Mouse (Mus musculus) embryo, embryonic 11.5 days (tissue): ENCODE results near the gene Acvr1.

Experiments
- DNase-seq: peaks from one replicate; pipeline ENCODE4 v3.0.0-alpha.2; 2012; ENCODE audit warnings: low read depth, low spot score

The Acvr1 gene

DNA sequence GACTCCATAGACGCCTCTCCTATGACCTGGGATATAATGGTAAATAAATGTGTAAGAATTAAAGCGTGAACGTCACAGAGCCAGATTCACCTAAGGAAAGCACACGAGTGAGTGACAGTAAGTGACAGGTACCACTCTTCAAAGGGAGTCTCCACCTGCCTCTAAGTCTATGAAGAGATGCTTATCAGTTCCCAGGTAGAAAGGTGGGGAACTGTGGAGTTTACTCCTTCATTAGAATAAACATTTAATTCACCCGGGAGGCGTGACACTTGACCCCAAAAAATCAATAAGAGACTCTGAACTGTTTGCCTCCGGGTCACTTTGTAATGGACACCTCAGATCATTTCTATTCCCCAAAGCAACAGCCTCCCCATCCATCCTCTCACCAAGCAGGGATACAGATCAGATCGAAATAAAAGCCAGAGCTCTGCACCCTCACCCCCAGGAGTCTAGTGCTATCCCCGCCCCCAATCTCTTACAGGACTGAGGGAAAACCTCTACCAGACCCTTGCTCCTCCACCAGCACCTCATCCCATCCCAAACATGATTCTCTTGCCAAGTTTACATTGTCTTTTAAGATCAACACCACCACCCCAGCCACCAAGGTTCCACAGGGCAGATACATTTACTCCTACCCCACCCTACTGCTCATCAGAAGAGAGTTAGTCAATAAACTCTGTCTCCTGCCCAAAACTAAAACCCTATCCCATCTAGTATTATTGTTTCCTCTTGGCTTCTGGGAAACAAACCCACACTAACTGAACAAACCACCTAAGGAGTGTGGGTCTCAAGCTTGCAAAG, 9.7 kb downstream of the Acvr1 start:
- no peak for DNase-seq

DNA sequence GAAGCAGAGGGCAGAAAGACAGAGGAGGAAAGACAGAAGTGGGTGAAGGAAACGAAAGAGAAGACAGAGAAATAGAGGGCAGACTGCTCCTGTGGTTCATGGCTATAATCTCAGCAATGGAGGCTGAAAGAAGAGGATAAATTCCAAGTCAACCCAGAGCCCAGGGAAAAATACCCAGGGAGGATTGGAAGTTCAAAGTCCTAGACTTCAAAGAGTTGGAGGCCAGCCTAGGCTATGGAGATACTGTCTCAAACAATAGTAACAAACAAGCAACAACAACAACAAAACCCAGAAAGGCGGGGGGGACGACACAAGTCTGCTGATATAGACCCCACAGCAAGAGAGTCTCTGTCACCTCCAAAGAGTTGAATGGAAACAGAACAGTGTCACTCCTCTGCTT, 14.7 kb downstream of the Acvr1 start:
- DNase-seq, result no peak

DNA sequence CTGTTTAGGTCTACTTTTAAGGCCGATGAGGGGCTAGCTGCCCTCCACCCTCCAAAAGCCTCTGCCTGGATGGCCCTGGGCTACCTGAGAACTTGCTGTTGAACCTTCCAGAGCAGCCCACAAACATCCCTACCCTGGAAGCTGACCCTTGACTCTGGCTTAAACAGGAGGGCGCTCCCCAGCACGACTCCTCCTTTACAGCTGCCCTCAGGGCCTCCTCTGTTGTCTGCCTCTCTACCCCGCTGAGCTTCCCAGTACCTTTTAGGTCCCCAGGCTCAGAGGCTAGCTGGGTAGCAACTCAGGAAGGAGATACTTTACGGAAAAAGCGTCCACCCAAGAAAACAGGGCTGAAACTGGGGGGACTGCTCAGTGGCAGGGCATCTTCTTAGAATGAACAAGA, 15.1 kb downstream of the Acvr1 start:
- no peak for DNase-seq

DNA sequence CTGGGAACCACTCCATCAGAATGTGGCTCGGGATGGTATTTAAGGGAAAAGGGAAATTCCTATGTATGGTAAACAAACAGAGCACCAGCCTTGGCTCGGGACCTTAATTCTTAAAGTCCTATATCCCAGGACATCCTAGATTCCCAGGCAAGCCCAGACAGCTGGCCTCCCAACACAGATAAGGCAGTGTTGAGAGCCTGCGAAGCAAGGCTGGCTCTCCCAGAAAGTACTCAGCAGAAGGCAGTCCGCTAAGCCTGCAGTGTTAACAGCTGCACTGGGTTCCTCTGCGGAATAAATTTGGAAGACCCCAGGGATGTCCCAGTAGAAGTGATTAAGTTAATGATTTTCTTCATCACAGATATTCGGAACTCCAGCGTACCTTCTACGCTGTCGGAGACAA, 16.5 kb downstream of the Acvr1 start:
- no peak for DNase-seq

DNA sequence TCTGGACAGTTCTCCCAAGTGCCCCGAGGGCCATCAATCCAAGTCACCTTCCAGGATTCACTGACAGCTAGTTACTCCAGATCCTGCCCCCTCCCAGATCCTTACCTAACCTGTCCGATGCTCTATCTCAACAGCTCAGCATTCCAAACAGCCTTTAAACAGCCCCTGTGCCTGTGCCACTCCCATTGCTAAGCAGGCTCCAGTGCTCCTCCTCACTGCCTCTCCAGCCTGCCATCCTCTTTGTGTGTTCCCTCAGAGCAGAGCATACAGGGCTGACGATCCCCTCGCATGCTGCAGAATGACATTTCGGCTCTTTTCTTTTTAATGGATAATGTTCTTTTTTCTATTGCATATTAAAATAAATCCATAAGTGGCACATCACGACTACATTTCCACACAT, 17.0 kb downstream of the Acvr1 start:
- DNase-seq, result no peak

DNA sequence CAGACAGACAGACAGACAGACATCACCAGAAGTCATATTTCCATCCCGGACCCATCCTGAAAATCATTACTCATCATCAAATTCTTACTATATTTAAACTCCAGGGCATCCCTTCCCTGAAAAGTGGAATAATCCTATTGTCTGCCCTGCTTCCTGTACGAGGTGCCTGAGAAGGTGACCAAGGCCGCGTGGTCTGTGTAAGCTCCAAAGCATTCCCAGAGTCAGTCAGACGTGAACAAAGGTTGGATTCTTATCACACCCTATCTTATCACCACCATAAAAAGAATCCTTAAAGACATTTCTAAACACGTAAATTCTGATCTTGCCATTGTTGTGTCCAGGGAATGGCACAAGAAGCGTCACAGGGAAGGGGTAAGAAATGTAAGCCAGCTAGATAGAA, 18.0 kb downstream of the Acvr1 start:
- DNase-seq, result no peak

DNA sequence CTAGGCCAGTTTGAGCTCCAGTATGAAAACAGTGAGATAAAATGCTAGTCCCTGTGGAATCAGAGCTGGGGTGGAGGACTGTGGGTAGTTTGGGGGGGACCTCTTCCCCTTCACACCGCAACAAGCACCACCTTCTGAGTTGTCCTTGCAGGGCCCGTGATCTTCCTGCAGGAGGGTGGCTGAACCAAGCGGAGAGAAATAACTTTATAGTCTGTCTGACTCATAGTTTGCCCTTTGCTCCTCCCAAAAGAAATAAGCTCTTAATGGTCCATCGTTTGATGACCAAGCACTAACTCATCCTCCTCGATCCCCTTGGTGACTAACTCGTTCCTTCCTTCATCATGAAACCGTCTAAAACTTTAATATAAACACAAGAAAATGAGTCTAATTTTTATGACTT, 20.7 kb downstream of the Acvr1 start:
- no peak for DNase-seq

DNA sequence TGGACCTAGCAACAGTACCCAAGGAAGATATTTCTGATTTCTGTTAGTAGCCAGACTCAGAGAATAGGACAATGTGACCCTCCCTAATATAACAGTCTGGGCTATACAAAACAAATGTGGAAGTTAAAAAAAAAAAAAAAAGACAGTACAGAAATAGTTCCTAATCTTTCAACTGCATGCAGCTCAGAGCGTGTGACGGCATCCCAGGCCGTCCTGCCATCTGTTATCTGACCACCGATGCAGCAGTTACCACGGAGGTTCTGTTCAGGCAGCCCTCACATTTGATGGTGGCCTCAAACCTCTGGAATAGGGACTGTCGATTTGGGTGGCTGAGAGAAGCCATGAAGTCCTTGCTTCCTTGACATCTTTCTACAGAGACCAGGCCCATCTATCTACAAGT, 22.6 kb downstream of the Acvr1 start:
- DNase-seq, result no peak

DNA sequence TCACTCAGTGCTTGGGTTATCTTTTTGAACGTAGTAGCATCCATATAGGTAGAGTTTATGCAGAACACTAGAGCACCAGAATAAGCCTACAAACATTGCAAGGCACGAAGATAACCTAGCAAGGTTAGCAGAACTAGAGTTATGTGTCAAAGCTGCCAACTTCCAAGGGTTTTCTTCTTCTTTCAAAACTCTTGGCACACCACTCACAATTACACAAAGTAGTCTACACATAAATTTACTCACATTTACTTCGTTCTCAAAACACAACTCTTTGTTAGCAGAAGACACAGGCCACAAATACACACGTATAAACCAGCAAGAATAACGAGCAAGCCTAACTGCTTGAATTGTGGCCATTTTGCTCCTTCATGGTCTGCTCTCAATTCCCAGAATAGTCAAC, 23.7 kb downstream of the Acvr1 start:
- no peak for DNase-seq

DNA sequence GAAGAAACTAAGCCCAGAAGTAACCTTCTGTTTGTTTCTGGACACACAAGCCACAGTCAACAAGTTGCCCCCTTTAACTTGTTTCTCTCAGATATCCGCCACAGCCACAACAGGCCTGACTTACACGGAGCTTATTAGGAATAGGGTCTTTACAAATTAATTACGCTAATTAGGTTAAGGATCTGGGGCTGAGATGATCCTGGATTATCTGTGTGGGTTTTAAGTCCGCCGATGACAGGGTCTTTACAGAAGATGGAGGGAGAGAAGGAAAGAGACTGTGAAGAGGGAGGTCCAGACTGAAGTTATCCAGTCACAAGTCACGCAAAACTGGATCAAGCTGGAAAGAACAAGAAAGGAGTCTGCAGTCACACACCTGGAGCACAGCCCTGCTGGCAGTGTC, 28.8 kb downstream of the Acvr1 start:
- no peak for DNase-seq

DNA sequence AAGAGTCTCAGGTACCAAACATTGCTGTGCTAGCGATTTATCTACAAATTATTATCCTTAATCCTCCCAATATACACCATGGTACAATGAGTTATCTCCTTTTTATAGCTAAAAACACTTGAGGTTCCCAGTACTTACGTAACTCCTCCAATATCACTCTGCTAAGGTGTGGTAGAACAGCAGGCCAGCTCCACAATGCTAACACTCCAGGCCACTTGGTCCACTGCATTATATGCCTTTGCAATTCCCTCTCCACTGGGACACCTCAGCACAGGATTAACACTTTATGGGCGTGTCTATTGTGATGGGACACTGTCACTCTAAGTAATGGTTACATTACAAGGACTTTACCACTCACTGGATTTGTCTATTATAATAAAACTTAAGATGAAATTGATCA, 30.2 kb downstream of the Acvr1 start:
- DNase-seq, result no peak

DNA sequence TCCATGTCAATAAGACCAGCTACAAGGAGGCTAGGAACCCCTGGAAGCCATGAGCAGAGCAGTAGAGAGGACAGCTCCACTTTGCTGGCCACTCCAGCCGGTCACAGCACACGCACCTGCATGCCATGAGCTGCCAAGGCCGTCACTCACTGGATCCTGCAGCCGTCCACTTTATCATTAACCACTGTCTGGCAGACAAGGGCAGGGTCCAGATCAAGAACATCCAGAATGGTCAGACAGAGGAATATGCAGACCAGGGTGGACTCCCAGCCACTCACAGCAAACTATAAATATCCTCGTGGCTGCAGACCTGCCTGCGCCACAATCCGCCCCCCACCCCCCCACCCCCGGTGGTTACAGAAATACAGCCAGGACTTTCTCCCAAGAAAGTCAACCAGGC, 31.7 kb downstream of the Acvr1 start:
- DNase-seq, result no peak

DNA sequence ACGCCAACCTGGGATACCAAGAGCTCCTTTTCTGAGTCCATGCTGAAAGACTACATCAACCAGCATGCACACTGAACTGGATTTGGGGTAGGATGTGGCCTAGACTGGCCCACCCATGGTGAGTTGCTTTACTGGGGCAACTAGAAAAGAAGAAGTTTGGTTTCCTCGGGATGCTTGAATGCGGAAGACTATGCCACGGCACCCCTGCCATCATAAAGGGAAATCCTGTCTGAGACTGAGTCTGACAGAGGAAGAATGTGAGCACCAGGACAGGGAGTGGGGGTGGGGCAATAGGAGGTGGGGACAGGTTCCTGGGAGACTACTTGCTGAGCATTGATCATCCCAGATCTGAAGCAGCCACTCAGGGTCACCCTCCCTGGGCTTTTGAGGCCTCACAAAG, 32.6 kb downstream of the Acvr1 start:
- no peak for DNase-seq

DNA sequence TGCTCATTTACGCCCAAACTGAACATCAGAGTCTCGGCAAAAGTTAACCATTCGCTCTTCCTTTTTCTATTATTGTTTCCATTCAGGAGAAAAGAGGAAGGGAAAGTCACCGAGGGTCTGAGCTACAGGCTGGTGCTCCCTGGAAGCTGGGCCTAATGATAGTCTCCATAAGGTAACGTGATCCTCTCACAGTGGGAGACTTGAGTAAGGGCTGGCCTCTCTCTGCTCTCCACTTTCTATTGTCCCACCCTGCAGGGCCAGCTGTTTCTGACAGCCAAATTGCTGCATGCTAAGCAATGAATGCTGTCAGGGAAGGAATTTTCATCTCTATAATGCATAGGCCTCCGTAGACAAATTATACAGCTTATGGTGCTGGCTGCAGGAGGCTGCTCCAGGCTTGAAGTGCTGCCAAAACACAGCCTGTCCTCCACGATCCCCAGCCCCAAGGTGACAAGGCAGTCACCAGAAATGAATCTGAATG, 33.4 kb downstream of the Acvr1 start:
- peak; percentile 41 for DNase-seq

DNA sequence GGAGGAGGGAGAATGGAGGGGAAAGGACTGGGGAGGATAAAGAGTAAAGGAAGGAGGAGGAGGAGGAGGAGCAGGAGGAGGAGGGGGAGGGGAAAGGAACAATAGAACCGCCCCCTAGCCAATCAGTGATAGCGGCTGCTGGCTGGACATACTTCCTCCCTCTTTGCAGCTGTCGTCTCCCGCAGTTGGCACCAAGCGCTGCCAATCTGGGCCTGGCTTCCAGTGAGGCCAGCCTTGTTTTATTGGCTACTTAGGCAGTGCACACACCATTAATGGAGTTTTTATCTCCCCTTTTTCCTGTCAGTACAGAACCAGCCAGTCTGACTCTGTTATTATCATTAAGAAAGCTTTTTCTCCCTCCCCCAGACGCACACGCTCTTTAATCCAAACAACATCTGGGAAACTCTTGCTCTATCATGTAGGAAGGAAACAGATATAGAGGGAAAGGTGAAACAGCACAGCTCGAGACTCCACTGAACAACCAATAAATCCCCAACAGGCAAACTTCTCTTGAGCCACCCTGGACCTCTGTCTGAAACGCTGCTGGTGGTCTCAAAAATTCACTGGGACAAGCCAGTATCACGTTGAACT, 34.6 kb downstream of the Acvr1 start:
- peak; percentile 54 for DNase-seq

DNA sequence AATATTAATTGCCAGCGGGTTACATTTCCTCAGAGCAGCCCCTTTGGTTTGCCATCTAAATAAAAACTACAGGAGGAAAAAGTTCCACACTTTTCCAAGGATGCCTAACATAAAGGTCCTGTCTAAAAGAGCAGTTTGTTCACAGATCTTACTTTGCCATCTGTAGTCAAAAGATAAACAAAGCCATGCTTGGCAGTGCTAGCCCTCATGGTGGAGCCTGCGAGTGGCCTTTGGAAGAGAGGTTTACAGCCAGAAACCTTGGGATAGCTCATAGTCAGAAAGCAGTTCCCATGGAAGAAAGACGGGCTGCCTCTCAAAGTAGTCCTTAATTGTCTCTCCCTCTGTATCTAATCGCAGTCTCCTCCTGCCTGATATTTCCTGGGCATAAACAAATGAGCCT, 36.4 kb downstream of the Acvr1 start:
- no peak for DNase-seq

DNA sequence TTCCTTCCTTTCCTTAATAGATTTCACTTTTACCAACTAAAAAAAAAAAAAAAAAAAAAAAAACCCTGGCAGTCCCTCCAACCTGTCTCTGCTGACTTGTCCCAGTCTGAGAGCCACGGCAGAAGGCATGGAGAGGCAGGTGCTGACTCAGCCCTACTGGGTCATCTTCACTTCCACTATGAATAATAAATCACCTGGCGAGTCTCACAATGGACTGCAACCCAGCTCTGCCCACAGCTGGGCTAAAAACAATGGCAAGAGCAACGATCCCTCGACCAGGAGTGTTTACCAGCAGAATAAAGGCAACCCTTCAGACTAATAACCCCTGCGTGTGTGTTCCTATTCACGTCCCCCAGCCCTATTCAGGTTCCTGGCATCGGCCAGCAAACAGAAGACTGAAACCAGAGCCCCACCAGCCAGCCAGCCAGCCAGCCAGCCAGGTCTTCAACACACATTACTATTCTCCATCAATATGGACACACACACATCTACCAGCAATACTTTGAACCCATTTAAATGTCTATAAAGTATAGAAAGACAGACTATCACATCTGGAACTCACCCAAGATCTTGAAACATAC, 37.0 kb downstream of the Acvr1 start:
- DNase-seq, result no peak

DNA sequence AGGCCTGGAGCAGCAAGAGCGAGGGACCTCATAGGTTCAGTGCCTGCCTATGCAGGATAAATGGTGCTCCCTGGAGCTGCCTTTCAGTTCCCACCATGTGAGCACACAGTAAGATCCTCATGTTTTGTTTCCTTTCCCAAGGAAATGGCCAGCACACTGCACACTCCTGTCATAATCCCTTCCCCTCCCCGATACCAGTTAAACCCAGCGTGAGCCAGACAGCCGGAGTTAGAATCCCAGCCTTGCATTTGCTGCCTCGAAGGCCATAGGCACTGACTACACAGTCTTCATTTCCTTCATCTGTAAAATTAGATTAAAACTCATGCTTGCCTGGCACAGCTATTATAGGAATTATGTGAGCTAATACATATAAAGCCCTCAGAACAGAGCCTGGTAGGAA, 37.6 kb downstream of the Acvr1 start:
- no peak for DNase-seq

DNA sequence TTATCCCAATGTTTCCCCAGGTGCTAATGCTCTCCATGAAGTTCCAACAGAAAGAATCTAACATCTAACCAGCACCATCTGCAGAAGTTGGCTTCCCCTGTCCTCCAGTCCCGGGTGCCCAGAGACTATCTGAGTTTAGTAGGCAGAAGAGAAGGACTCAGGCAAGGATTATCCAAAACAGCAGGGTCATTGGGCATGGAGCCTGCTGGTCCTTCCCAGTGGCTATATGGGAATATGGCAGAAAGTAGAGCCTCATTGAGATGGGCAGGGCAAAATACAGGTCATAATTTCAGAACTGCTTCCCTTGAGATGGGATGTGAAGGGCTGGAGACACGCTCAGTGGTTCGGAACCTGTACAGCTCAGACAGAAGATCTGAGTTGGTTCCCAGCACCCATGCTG, 39.2 kb downstream of the Acvr1 start:
- DNase-seq, result no peak

DNA sequence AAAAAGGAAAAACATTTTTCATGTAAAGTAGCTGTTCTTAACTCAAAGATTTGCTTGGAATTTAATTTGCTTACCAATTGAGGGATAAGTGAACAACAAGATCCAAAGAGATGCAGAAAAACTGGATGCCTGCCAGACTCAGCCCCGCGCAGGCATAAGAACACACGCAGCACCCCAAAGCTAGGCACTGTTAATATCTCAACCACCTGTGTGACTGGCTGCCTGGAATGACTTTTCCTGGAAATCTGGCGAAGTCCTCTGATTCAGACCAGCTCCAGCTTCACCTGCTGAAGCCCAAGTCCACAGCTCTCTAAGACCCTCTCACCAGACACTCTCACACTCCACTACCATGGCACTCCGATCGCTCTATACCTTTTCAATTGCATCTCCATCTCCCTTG, 42.6 kb downstream of the Acvr1 start:
- DNase-seq, result no peak

DNA sequence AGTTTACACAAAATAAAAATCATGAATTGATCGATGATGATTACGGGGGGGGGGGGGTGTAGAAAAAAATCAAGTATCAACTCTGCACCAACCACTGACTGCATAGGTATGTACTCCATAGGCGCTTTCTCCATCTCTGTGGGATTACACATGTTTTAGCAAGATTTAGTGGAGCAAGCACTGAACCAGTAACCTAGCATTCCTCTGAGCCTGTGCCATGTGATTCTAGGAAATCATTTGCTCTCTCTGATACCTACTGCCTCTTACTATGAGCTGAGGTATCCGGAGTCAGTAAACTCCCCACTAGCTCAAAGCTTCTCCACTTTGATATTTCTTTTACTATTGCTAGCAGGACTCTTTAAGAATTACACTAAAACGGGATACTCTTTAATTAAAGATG, 43.1 kb downstream of the Acvr1 start:
- no peak for DNase-seq

DNA sequence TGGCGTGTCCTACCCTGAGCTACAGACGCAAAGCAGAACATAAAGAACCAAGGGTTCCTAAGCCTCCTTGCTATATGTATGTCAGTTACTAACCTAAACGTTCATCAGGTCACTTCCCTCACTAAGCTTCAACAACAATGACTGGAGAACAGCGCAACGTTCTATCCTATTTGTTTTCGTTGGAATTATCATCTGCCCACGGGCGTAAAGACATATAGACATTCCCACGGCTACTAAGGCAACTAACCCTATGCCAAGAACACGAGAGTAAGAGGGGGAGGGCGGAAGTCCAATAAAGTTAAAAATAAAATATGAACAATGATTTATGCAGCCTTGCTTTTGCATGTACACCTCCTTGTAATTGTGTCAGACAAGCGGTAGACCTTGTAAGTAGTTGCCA, 43.9 kb downstream of the Acvr1 start:
- no peak for DNase-seq

DNA sequence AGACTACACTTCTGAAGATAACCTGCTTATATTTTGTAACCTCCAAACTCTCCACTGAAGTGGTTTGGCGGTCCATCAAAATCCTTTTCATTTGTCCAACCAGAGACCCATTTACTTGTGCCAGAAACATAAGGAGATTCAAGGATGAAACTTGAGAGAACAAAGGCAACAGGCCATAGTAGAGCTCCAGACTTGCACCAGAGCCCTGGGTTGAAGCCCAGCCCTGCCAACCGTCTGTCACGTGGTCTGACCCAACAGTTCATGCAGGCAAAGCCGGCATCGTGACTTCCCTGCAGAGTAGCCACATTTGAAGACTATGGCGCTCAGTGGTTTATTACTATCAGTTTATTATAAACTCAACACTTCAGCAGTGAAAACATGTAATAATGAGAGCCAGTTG, 45.3 kb downstream of the Acvr1 start:
- no peak for DNase-seq
